Mouse (Mus musculus): Measurements from ENCODE around the gene Fgf6. TPM values are rescaled to one million over a fixed set of nuclear protein-coding genes. Genes with fewer than 3 reads are reported as not detected.
A peak's percentile ranks its signal among the peaks of the same experiment; 100 is the strongest.

Fgf6 gene
- total and polyA plus RNA-seq, 2 experiments from 2014 or later = not detected

DNA sequence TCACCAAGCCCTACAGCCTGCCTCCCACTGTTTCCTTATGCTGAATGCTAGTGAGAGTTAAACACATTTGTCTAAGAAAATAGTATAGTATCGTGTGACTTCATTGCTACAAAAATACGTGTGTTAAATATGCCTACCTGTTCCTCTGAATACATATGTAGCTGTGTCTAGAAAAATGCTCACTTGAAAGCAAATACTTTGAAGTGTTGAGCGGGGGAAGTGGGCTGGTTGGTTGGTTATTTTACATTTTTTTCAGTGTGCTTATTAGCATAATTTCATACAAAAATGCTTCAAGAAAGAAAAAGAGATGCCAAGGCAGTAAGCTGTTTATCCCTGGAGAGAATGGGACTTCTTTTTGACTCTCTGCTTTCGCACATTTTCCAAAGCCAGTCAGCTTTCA is 44.6 kb downstream of the Fgf6 start:
- H3K4me1 ChIP-seq (ENCODE audit: insufficient read depth, low read length) = no peaks in the 10 kb centered on the region
- TF ChIP-seq CTCF (IDR thresholded peaks at IDR 0.05) = no peak
- no peaks in the 10 kb centered on the region for H3K27me3 ChIP-seq (ENCODE audit: insufficient read depth, low read length)
- no peak overlapping the region for H3K4me2 ChIP-seq (ENCODE audit: low read depth, low read length, poor library complexity, severe bottlenecking)
- no peaks in the 10 kb centered on the region for H3K36me3 ChIP-seq (ENCODE audit: insufficient read depth, low read length)
- H3K9me3 ChIP-seq (ENCODE audit: low read length) = no peaks in the 10 kb centered on the region
- 58% methylated on average over 4 of the region's 4 CpGs for WGBS
- DNase-seq (ENCODE audit: low spot score) = no peak
- ATAC-seq (ENCODE audit: low FRiP score) = no peak
- no peak overlapping the region for H3K4me3 ChIP-seq (ENCODE audit: low read depth, low read length)
- H3K9ac ChIP-seq (replicated peaks; ENCODE audit: low read length, poor library complexity, severe bottlenecking) = no peak overlapping the region
- H3K27ac ChIP-seq (ENCODE audit: low read depth, low read length) = no peak overlapping the region

DNA sequence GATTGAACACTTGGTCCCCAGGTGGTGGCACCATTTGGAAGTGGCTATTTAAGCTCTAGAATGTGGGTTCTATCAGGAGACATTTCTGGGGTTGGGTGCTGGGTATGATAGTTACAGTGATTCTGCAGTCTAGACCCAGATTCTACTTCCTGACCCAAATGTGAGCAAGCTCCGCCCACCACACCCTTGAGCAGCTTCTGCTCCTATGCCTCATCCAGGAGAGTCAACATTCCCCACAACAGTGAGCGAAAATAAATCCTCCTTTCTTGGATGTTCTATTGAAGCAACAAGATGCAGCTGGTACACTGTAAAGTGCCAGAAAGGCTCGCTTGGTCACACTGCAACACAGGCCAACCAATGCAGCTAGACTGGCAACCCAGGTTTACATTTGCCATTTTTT is 48.5 kb downstream of the Fgf6 start:
- Histone ChIP-seq H3K27me3 (ENCODE audit: insufficient read depth, low read length) (no peaks in the 10 kb centered on the region), H3K27ac (ENCODE audit: low read depth, low read length) (no peak overlapping the region), H3K9me3 (ENCODE audit: low read length) (no peaks in the 10 kb centered on the region), H3K4me1 (ENCODE audit: insufficient read depth, low read length) (no peaks in the 10 kb centered on the region), H3K4me2 (ENCODE audit: low read depth, low read length, poor library complexity, severe bottlenecking) (no peak overlapping the region), H3K9ac (replicated peaks; ENCODE audit: low read length, poor library complexity, severe bottlenecking) (no peak overlapping the region), H3K36me3 (ENCODE audit: insufficient read depth, low read length) (no peaks in the 10 kb centered on the region), H3K4me3 (ENCODE audit: low read depth, low read length) (no peak overlapping the region)
- no peak for TF ChIP-seq CTCF (IDR thresholded peaks at IDR 0.05)
- DNase-seq (ENCODE audit: low spot score) (no peak), ATAC-seq (ENCODE audit: low FRiP score) (no peak)
- 87% methylated on average over 3 of the region's 3 CpGs for WGBS

DNA sequence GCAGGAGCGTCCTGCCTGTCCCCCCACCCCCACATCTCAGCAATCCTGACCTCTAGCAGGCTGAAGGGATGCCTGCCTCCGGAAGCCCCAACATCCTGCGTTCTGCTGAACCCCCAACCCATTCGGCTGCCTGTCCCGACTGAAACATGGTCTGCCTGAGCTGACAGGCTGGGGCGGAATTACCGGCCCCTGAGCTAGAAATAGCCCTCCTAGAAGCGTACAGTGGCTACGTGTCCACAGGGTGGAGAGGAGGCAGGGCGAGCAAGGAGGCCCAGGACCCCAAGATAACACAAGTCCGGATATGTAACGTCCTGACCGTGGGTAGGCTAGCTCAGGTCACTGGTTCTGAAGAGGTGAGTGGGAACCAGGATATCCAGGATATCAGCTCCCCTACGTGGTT is 49.4 kb downstream of the Fgf6 start:
- 10% methylated on average over 14 of the region's 14 CpGs for WGBS
- H3K9me3 ChIP-seq (ENCODE audit: low read length) = no peaks in the 10 kb centered on the region
- H3K27ac ChIP-seq (ENCODE audit: low read depth, low read length) = no peak overlapping the region
- H3K4me1 ChIP-seq (ENCODE audit: insufficient read depth, low read length) = no peaks in the 10 kb centered on the region
- no peaks in the 10 kb centered on the region for H3K27me3 ChIP-seq (ENCODE audit: insufficient read depth, low read length)
- no peak for DNase-seq (ENCODE audit: low spot score)
- no peak overlapping the region for H3K4me3 ChIP-seq (ENCODE audit: low read depth, low read length)
- ATAC-seq (ENCODE audit: low FRiP score) = 0 out of 2 replicates have a peak, but pooled peaks have one; percentile 49
- H3K4me2 ChIP-seq (ENCODE audit: low read depth, low read length, poor library complexity, severe bottlenecking) = peak overlapping the region; percentile 22; the same call in 1 of the 2 replicates
- no peak for TF ChIP-seq CTCF (IDR thresholded peaks at IDR 0.05)
- no peaks in the 10 kb centered on the region for H3K36me3 ChIP-seq (ENCODE audit: insufficient read depth, low read length)
- H3K9ac ChIP-seq (replicated peaks; ENCODE audit: low read length, poor library complexity, severe bottlenecking) = no peak overlapping the region

DNA sequence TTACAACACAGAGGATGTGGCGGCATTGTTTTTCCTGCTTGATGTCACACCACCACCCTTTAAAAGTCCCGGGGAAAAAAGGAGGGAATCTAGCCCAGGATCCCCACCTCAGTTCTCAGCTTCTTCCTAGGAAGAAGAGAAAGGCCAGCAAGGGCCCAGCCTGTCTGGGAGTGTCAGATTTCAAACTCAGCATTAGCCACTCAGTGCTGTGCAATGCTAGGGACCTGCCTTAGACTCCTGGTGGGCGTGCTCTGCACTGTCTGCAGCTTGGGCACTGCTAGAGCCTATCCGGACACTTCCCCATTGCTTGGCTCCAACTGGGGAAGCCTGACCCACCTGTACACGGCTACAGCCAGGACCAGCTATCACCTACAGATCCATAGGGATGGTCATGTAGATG is 57.4 kb downstream of the Fgf6 start, which contains the start of gene Fgf23:
Gene Fgf23 (plus strand): TSS at position 86 of the 400 bp plus-strand sequence.
- no peak within 1 kb of the TSS for H3K9ac ChIP-seq (replicated peaks; ENCODE audit: low read length, poor library complexity, severe bottlenecking)
- WGBS = 15% methylated on average over 5 of the region's 5 CpGs
- H3K36me3 ChIP-seq (ENCODE audit: insufficient read depth, low read length) = no peaks in the 10 kb centered on the region
- DNase-seq (ENCODE audit: low spot score) (no peak), ATAC-seq (ENCODE audit: low FRiP score) (no peak)
- H3K4me2 ChIP-seq (ENCODE audit: low read depth, low read length, poor library complexity, severe bottlenecking) = no peak within 1 kb of the TSS
- H3K4me3 ChIP-seq (ENCODE audit: low read depth, low read length) = no peak within 1 kb of the TSS
- no peaks in the 10 kb centered on the region for H3K4me1 ChIP-seq (ENCODE audit: insufficient read depth, low read length)
- no peak for TF ChIP-seq CTCF (IDR thresholded peaks at IDR 0.05)
- no peaks in the 10 kb centered on the region for H3K27me3 ChIP-seq (ENCODE audit: insufficient read depth, low read length)
- H3K9me3 ChIP-seq (ENCODE audit: low read length) = no peaks in the 10 kb centered on the region
- no peak within 1 kb of the TSS for H3K27ac ChIP-seq (ENCODE audit: low read depth, low read length)

Other genes starting within 250 kb of the Fgf6 start
- gene Ndufa9, start 166.4 kb upstream of the Fgf6 start, total RNA-seq (2014; rRNA removed) = 100 and 114 TPM in 2 replicates
- 220 TPM in 2 replicates for gene Ndufa9, start 166.4 kb upstream of the Fgf6 start, polyA plus RNA-seq (2015; fragmentation: Nextera tagmentation; extraction: Ambion mirVana)
- gene Akap3, start 162.5 kb upstream of the Fgf6 start, total RNA-seq (2014; rRNA removed) = 0.11 and 0.47 TPM in 2 replicates
- gene Akap3, start 162.5 kb upstream of the Fgf6 start, polyA plus RNA-seq (2015; fragmentation: Nextera tagmentation; extraction: Ambion mirVana) = 0.16 and 0.21 TPM in 2 replicates
- gene Dyrk4, start 93.7 kb upstream of the Fgf6 start, total RNA-seq (2014; rRNA removed) = not detected in 2 replicates
- gene Dyrk4, start 93.7 kb upstream of the Fgf6 start, polyA plus RNA-seq (2015; fragmentation: Nextera tagmentation; extraction: Ambion mirVana) = 0.07 and 0.12 TPM in 2 replicates
- 4.0 and 4.1 TPM in 2 replicates for gene Rad51ap1, start 76.0 kb upstream of the Fgf6 start, total RNA-seq (2014; rRNA removed)
- gene Rad51ap1, start 76.0 kb upstream of the Fgf6 start, polyA plus RNA-seq (2015; fragmentation: Nextera tagmentation; extraction: Ambion mirVana) = 6.2 and 9.8 TPM in 2 replicates
- gene D6Wsu163e, start 75.6 kb upstream of the Fgf6 start, total RNA-seq (2014; rRNA removed) = 22.0 and 23.9 TPM in 2 replicates
- gene D6Wsu163e, start 75.6 kb upstream of the Fgf6 start, polyA plus RNA-seq (2015; fragmentation: Nextera tagmentation; extraction: Ambion mirVana) = 33.0 and 34.1 TPM in 2 replicates
- gene Fgf23, start 57.3 kb downstream of the Fgf6 start, total RNA-seq (2014; rRNA removed) = 0.33 and 0.77 TPM in 2 replicates
- 0.38 and 0.63 TPM in 2 replicates for gene Fgf23, start 57.3 kb downstream of the Fgf6 start, polyA plus RNA-seq (2015; fragmentation: Nextera tagmentation; extraction: Ambion mirVana)
- 6.1 and 6.7 TPM in 2 replicates for gene Tigar, start 94.0 kb downstream of the Fgf6 start, total RNA-seq (2014; rRNA removed)
- gene Tigar, start 94.0 kb downstream of the Fgf6 start, polyA plus RNA-seq (2015; fragmentation: Nextera tagmentation; extraction: Ambion mirVana) = 4.6 and 5.0 TPM in 2 replicates
- gene Ccnd2, start 136.6 kb downstream of the Fgf6 start, total RNA-seq (2014; rRNA removed) = 13.9 and 14.5 TPM in 2 replicates
- gene Ccnd2, start 136.6 kb downstream of the Fgf6 start, polyA plus RNA-seq (2015; fragmentation: Nextera tagmentation; extraction: Ambion mirVana) = 95.6 and 106 TPM in 2 replicates